Mouse (Mus musculus): Measurements from ENCODE around the gene Svs6. TPM values are rescaled to one million over a fixed set of nuclear protein-coding genes. Genes with fewer than 3 reads are reported as not detected.

Svs6 gene
- polyA plus RNA-seq, 1 experiment from 2014 or later, result not detected

- no peak for ATAC-seq (ENCODE audit: insufficient number of reproducible peaks, insufficient read depth, low FRiP score, low read depth)
- Histone ChIP-seq H3K9ac (replicated peaks; ENCODE audit: low read depth, low read length) (no peak overlapping the region), H3K27ac (ENCODE audit: low read length) (no peak overlapping the region), H3K27me3 (ENCODE audit: control insufficient read depth, insufficient read depth, low read length) (no peaks in the 10 kb centered on the region), H3K9me3 (ENCODE audit: control insufficient read depth, low read depth, low read length) (0 out of 2 replicates have a peak, but pooled peaks cover 4% of the 10 kb centered on the region), H3K36me3 (ENCODE audit: control insufficient read depth, insufficient read depth, low read length) (no peaks in the 10 kb centered on the region), H3K4me2 (replicated peaks; ENCODE audit: low read depth, low read length) (no peak overlapping the region), H3K4me3 (ENCODE audit: low read depth, low read length) (no peak overlapping the region), H3K4me1 (ENCODE audit: control insufficient read depth, insufficient read depth, low read length) (no peaks in the 10 kb centered on the region)
- WGBS, result 96% methylated on average over 3 of the region's 3 CpGs
Observed at GRCm38 (mm10) chr2:164348980-164349379, 32.4 kb downstream of the Svs6 start.

DNA sequence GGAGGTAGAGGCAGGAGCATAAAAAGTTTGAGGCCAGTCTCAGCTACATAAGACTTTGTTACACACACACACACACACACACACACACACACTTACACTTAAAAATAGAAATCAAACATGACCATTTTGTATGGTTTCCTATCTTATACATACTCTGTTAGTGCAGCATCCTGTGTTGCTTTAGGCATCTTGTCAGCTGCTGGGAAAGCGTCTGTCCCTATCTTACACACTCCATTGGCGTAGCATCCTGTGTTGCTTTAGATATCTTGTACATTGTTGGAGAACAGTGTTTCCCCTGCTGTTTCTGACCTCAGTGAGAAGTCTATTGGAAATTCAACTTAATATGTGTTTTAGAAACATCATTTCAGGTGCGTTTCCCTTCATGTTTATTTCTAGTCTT is 36.1 kb downstream of the Svs6 start:
- Histone ChIP-seq H3K4me2 (replicated peaks; ENCODE audit: low read depth, low read length) (no peak overlapping the region), H3K36me3 (ENCODE audit: control insufficient read depth, insufficient read depth, low read length) (no peaks in the 10 kb centered on the region), H3K9me3 (ENCODE audit: control insufficient read depth, low read depth, low read length) (0 out of 2 replicates have a peak, but pooled peaks cover 4% of the 10 kb centered on the region), H3K27ac (ENCODE audit: low read length) (no peak overlapping the region), H3K9ac (replicated peaks; ENCODE audit: low read depth, low read length) (no peak overlapping the region), H3K27me3 (ENCODE audit: control insufficient read depth, insufficient read depth, low read length) (no peaks in the 10 kb centered on the region), H3K4me1 (ENCODE audit: control insufficient read depth, insufficient read depth, low read length) (no peaks in the 10 kb centered on the region), H3K4me3 (ENCODE audit: low read depth, low read length) (no peak overlapping the region)
- 90% methylated on average over 3 of the region's 3 CpGs for WGBS
- no peak for ATAC-seq (ENCODE audit: insufficient number of reproducible peaks, insufficient read depth, low FRiP score, low read depth)

GRCm38 (mm10) chr2:164353356-164353755 is 36.8 kb downstream of the Svs6 start:
- no peak for ATAC-seq (ENCODE audit: insufficient number of reproducible peaks, insufficient read depth, low FRiP score, low read depth)
- no peak overlapping the region for H3K9ac ChIP-seq (replicated peaks; ENCODE audit: low read depth, low read length)
- no peaks in the 10 kb centered on the region for H3K27me3 ChIP-seq (ENCODE audit: control insufficient read depth, insufficient read depth, low read length)
- H3K4me3 ChIP-seq (ENCODE audit: low read depth, low read length), result no peak overlapping the region
- no peaks in the 10 kb centered on the region for H3K36me3 ChIP-seq (ENCODE audit: control insufficient read depth, insufficient read depth, low read length)
- no peaks in the 10 kb centered on the region for H3K4me1 ChIP-seq (ENCODE audit: control insufficient read depth, insufficient read depth, low read length)
- 85% methylated on average over 11 of the region's 11 CpGs for WGBS
- H3K27ac ChIP-seq (ENCODE audit: low read length), result no peak overlapping the region
- 0 out of 2 replicates have a peak, but pooled peaks cover 4% of the 10 kb centered on the region for H3K9me3 ChIP-seq (ENCODE audit: control insufficient read depth, low read depth, low read length)
- no peak overlapping the region for H3K4me2 ChIP-seq (replicated peaks; ENCODE audit: low read depth, low read length)

DNA sequence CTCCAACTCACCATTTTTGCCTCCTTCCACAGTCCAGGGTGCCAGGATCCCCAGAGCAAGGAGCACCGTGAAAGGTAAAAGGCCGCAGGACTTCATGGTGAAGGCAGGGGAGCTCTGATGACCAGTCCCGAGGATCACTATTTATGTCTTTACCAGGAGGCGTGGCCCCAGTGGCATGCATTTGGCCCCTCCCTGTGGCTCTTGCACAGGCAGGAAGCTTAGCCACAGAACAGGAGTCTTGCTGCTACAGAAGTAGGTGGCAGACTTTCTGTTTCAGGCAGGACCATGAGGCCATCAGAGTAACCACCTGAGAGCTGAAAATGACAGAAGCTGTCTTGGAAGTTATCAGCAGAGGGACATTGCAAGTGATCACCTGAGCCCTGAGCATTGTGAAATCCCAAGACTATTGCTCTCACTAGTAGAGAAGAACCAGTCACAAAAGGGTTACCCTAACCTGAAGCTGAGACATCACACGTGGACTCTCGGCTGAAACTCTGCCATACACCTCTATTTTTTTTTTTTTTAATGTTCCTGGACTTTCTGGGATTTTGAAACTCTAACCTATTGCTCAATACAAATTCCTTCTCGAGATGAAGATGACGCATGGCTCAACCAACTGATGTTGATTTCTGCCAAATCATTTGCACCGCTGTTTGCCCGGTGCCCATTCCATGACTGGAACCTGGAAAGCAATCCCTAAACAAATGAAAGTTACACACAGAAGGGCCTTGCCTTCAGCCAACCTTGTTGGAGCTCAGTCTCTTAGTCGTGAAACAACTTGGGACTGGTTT is 39.8 kb downstream of the Svs6 start:
- Histone ChIP-seq H3K4me1 (ENCODE audit: control insufficient read depth, insufficient read depth, low read length) (no peaks in the 10 kb centered on the region), H3K27me3 (ENCODE audit: control insufficient read depth, insufficient read depth, low read length) (no peaks in the 10 kb centered on the region), H3K36me3 (ENCODE audit: control insufficient read depth, insufficient read depth, low read length) (no peaks in the 10 kb centered on the region), H3K9ac (replicated peaks; ENCODE audit: low read depth, low read length) (no peak overlapping the region), H3K4me2 (replicated peaks; ENCODE audit: low read depth, low read length) (no peak overlapping the region), H3K4me3 (ENCODE audit: low read depth, low read length) (no peak overlapping the region), H3K9me3 (ENCODE audit: control insufficient read depth, low read depth, low read length) (no peaks in the 10 kb centered on the region), H3K27ac (ENCODE audit: low read length) (no peak overlapping the region)
- 73% methylated on average over 11 of the region's 11 CpGs for WGBS
- no peak for ATAC-seq (ENCODE audit: insufficient number of reproducible peaks, insufficient read depth, low FRiP score, low read depth)

DNA sequence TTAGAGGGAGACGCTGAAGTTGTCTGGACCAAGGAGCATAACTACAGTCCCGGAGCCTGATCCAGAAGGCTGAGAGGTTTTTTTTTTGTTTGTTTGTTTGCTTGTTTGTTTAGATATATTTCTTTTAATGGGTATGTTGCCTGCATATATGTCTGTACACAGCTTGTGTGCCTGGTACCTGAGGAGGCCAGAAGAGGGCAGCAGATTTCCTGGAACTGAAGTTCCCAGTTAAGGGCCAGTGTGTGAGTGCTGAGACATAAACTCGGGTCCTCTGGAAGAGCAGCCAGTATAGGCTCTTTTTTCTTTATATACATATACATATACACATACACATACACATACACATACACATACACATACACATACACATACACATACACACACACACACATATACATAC is 41.8 kb downstream of the Svs6 start:
- WGBS, result 84% methylated on average over 3 of the region's 3 CpGs
- H3K9me3 ChIP-seq (ENCODE audit: control insufficient read depth, low read depth, low read length), result no peaks in the 10 kb centered on the region
- H3K4me1 ChIP-seq (ENCODE audit: control insufficient read depth, insufficient read depth, low read length), result no peaks in the 10 kb centered on the region
- no peak overlapping the region for H3K9ac ChIP-seq (replicated peaks; ENCODE audit: low read depth, low read length)
- no peaks in the 10 kb centered on the region for H3K27me3 ChIP-seq (ENCODE audit: control insufficient read depth, insufficient read depth, low read length)
- no peaks in the 10 kb centered on the region for H3K36me3 ChIP-seq (ENCODE audit: control insufficient read depth, insufficient read depth, low read length)
- no peak for ATAC-seq (ENCODE audit: insufficient number of reproducible peaks, insufficient read depth, low FRiP score, low read depth)
- no peak overlapping the region for H3K27ac ChIP-seq (ENCODE audit: low read length)
- H3K4me2 ChIP-seq (replicated peaks; ENCODE audit: low read depth, low read length), result no peak overlapping the region
- H3K4me3 ChIP-seq (ENCODE audit: low read depth, low read length), result no peak overlapping the region

DNA sequence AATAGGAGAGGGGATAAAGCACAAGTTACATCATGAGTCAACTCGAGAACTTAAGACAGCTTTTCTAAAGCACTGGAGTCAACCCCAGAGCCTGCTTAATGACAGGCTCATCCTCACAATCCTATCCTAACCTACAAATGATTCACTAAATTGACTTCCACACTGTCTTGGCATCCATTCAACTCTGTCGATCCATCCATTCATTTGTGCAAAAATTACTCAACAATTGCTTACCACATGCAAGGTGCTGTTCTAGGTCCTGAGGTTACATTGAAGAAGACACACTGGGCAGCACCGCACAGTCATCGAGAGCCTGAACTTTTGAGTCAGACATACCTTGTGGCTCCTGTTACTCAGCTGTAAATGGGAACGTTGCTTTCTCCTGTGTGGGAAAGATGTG is 42.5 kb downstream of the Svs6 start:
- WGBS, result 84% methylated on average over 5 of the region's 5 CpGs
- no peak overlapping the region for H3K4me2 ChIP-seq (replicated peaks; ENCODE audit: low read depth, low read length)
- no peak for ATAC-seq (ENCODE audit: insufficient number of reproducible peaks, insufficient read depth, low FRiP score, low read depth)

GRCm38 (mm10) chr2:164359668-164360067 is 43.1 kb downstream of the Svs6 start:
- no peak overlapping the region for H3K27ac ChIP-seq (ENCODE audit: low read length)
- no peak overlapping the region for H3K4me2 ChIP-seq (replicated peaks; ENCODE audit: low read depth, low read length)
- ATAC-seq (ENCODE audit: insufficient number of reproducible peaks, insufficient read depth, low FRiP score, low read depth), result no peak
- no peaks in the 10 kb centered on the region for H3K9me3 ChIP-seq (ENCODE audit: control insufficient read depth, low read depth, low read length)
- no peak overlapping the region for H3K9ac ChIP-seq (replicated peaks; ENCODE audit: low read depth, low read length)
- H3K4me3 ChIP-seq (ENCODE audit: low read depth, low read length), result no peak overlapping the region
- no peaks in the 10 kb centered on the region for H3K27me3 ChIP-seq (ENCODE audit: control insufficient read depth, insufficient read depth, low read length)
- H3K4me1 ChIP-seq (ENCODE audit: control insufficient read depth, insufficient read depth, low read length), result no peaks in the 10 kb centered on the region
- no peaks in the 10 kb centered on the region for H3K36me3 ChIP-seq (ENCODE audit: control insufficient read depth, insufficient read depth, low read length)
- 71% methylated on average over 5 of the region's 5 CpGs for WGBS

More for the DNA sequence above, 42.5 kb downstream of the Svs6 start:
- H3K27ac ChIP-seq (ENCODE audit: low read length), result no peak overlapping the region
- H3K27me3 ChIP-seq (ENCODE audit: control insufficient read depth, insufficient read depth, low read length), result no peaks in the 10 kb centered on the region
- no peak overlapping the region for H3K9ac ChIP-seq (replicated peaks; ENCODE audit: low read depth, low read length)
- H3K9me3 ChIP-seq (ENCODE audit: control insufficient read depth, low read depth, low read length), result no peaks in the 10 kb centered on the region
- no peak overlapping the region for H3K4me3 ChIP-seq (ENCODE audit: low read depth, low read length)
- H3K36me3 ChIP-seq (ENCODE audit: control insufficient read depth, insufficient read depth, low read length), result no peaks in the 10 kb centered on the region
- no peaks in the 10 kb centered on the region for H3K4me1 ChIP-seq (ENCODE audit: control insufficient read depth, insufficient read depth, low read length)

- Histone ChIP-seq H3K4me3 (ENCODE audit: low read depth, low read length) (no peak overlapping the region), H3K27ac (ENCODE audit: low read length) (no peak overlapping the region), H3K9me3 (ENCODE audit: control insufficient read depth, low read depth, low read length) (no peaks in the 10 kb centered on the region), H3K9ac (replicated peaks; ENCODE audit: low read depth, low read length) (no peak overlapping the region), H3K4me1 (ENCODE audit: control insufficient read depth, insufficient read depth, low read length) (no peaks in the 10 kb centered on the region), H3K4me2 (replicated peaks; ENCODE audit: low read depth, low read length) (no peak overlapping the region), H3K36me3 (ENCODE audit: control insufficient read depth, insufficient read depth, low read length) (no peaks in the 10 kb centered on the region), H3K27me3 (ENCODE audit: control insufficient read depth, insufficient read depth, low read length) (no peaks in the 10 kb centered on the region)
- 37% methylated on average over 13 of the region's 13 CpGs for WGBS
- no peak for ATAC-seq (ENCODE audit: insufficient number of reproducible peaks, insufficient read depth, low FRiP score, low read depth)
Observed at GRCm38 (mm10) chr2:164360974-164361657, 44.6 kb downstream of the Svs6 start.
